Mouse (Mus musculus) intestine, postnatal 0 days (tissue): ENCODE results near the gene Gopc. TPM values are rescaled to one million over a fixed set of nuclear protein-coding genes. Genes with fewer than 3 reads are reported as not detected.

ENCODE experiments used
- ATAC-seq: fragments of 200-750 bp; cut with Nextera tagmentation; 2 replicates; pipeline ENCODE4 v1.8.0; 2017; ENCODE audit warnings: mild to moderate bottlenecking, moderate TSS enrichment, moderate library complexity
- H3K27ac ChIP-seq: fragments of 300-500 bp; sonication (generic); 2 replicates; pipeline ENCODE4 v1.5.1; 2014; ENCODE audit warnings: mild to moderate bottlenecking, low read depth, low read length, moderate library complexity
- H3K27me3 ChIP-seq: fragments of 300-500 bp; sonication (generic); replicated peaks from 2 replicates; pipeline ENCODE4 v1.6.1; 2014; ENCODE audit warnings: low read length, mixed read lengths; ENCODE audit not compliant: control insufficient read depth, insufficient read depth
- H3K36me3 ChIP-seq: fragments of 300-500 bp; sonication (generic); 2 replicates; pipeline ENCODE4 v1.6.1; 2014; ENCODE audit warnings: mild to moderate bottlenecking, moderate library complexity; ENCODE audit not compliant: control insufficient read depth, insufficient read depth
- H3K4me1 ChIP-seq: fragments of 300-500 bp; sonication (generic); replicated peaks from 2 replicates; pipeline ENCODE4 v1.6.1; 2014; ENCODE audit warnings: antibody characterized with exemption, low read length, mixed read lengths; ENCODE audit not compliant: control insufficient read depth, insufficient read depth
- H3K4me2 ChIP-seq: fragments of 300-500 bp; sonication (generic); replicated peaks from 2 replicates; pipeline ENCODE4 v1.6.1; 2014; ENCODE audit warnings: low read depth, mild to moderate bottlenecking, moderate library complexity
- H3K4me3 ChIP-seq: fragments of 300-500 bp; sonication (generic); 2 replicates; pipeline ENCODE4 v1.5.1; 2014; ENCODE audit warnings: low read depth, low read length
- H3K9ac ChIP-seq: fragments of 300-500 bp; sonication (generic); 2 replicates; pipeline ENCODE4 v1.6.1; 2014; ENCODE audit warnings: mild to moderate bottlenecking, low read depth, low read length
- H3K9me3 ChIP-seq: fragments of 300-500 bp; sonication (generic); 2 replicates; pipeline ENCODE4 v1.6.1; 2016; ENCODE audit warnings: mixed run types; ENCODE audit not compliant: control insufficient read depth
- CTCF ChIP-seq: sonication (generic); IDR thresholded peaks from 2 replicates; pipeline ENCODE4 v1.5.1; 2016; ENCODE audit warnings: low read depth, mild to moderate bottlenecking, control low read depth, antibody characterized with exemption, moderate library complexity
- WGBS: fragments of 180-500 bp; shearing (Covaris S2); extraction: QIAGEN DNeasy Blood & Tissue Kit; methylation state at CpG from one replicate; pipeline ENCODE4 v1.1.7; 2014; 5-methylcytosine and 5-hydroxymethylcytosine counted together
- polyA plus RNA-seq: library from polyadenylated mRNA; unstranded; fragments of >200 nt; fragmentation: Nextera tagmentation; extraction: Ambion mirVana; gene quantifications from 2 replicates; pipeline ENCODE4 v1.2.1, GENCODE M21; 2015

Gopc gene
- polyA plus RNA-seq, 1 experiment from 2014 or later, result 10.4 TPM

DNA sequence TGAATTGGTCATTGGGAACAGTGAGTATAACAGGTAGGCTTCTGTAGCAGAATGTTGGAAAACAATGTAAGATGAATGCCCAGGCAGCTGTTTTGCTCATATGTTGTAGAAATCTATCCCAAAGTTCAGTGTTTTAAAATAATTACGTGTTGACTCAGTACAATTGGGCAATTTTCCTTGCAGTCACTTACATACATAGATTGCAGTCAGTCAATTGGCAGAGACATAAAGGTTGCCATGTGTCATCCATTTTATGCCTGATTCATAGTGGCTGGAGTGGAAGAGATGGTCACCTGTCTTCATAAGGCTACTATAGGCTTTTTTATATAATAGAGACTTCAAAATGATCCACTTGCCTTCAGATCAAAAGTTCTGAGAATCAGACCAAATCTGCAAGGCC, 38.6 kb upstream of the Gopc start:
- H3K4me2 ChIP-seq, result no peak overlapping the region
- ATAC-seq, result no peak
- H3K27ac ChIP-seq, result no peak overlapping the region
- H3K4me3 ChIP-seq, result no peak overlapping the region
- H3K27me3 ChIP-seq, result no peaks in the 10 kb centered on the region
- no peaks in the 10 kb centered on the region; the same call in 1 of the 2 replicates for H3K36me3 ChIP-seq
- WGBS, result 60% methylated on average over 1 of the region's 1 CpGs
- no peak overlapping the region for H3K9ac ChIP-seq
- no peaks in the 10 kb centered on the region for H3K9me3 ChIP-seq
- TF ChIP-seq CTCF, result no peak
- peaks cover 11% of the 10 kb centered on the region for H3K4me1 ChIP-seq

DNA sequence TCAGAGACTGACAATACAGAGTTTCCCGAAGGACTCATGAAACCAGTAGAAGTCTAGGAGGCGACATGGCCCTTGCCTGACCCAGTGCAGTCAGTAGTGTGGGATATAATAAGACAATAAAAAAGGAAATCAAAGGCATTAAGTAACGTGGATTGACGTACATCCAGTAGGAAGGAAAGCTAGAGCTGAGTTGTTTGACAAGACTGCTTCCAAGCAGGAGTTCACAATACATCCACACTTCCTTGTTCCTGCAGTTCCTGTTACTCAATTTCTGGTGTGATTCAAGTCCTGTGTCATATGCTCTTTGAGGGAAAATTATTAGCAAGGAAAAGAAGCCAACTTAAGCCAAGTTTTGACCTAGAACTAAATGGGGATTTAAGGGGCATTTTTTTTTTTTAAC, 37.5 kb upstream of the Gopc start:
- peak overlapping the region; percentile 24; the same call in 1 of the 2 replicates for H3K9ac ChIP-seq
- H3K4me2 ChIP-seq, result peak overlapping the region; percentile 73
- peak overlapping the region; percentile 100 for H3K4me3 ChIP-seq
- peaks cover 10% of the 10 kb centered on the region for H3K4me1 ChIP-seq
- H3K9me3 ChIP-seq, result no peaks in the 10 kb centered on the region
- WGBS, result 39% methylated on average over 4 of the region's 4 CpGs
- no peaks in the 10 kb centered on the region for H3K36me3 ChIP-seq
- peak overlapping the region; percentile 96 for H3K27ac ChIP-seq
- TF ChIP-seq CTCF, result no peak
- no peak for ATAC-seq
- no peaks in the 10 kb centered on the region for H3K27me3 ChIP-seq

DNA sequence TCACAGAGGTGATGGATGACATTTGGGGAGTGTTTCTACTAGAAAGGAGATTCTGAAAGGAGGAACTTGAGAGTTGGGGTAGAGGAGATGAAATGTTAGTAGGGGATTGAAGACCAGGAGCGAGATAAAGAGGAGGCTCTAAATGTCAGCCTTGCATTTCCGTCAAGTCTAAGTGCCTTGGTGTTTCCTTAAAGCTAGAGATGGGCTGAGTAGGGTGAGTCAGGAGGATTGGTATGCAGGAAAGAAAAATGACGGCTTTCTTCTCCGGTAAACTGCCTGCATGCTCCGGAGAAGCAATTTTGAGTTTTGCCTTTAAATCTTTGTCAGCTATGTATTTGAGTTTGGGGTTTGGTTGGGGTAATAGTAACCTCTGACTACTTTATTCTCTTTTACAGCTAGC, 37.0 kb upstream of the Gopc start:
- Histone ChIP-seq H3K36me3 (no peaks in the 10 kb centered on the region), H3K27ac (peak overlapping the region; percentile 96), H3K4me2 (peak overlapping the region; percentile 73), H3K4me1 (peaks cover 9% of the 10 kb centered on the region), H3K27me3 (no peaks in the 10 kb centered on the region), H3K4me3 (peak overlapping the region; percentile 100), H3K9ac (peak overlapping the region; percentile 24; the same call in 1 of the 2 replicates), H3K9me3 (no peaks in the 10 kb centered on the region)
- no peak for TF ChIP-seq CTCF
- no peak for ATAC-seq
- 22% methylated on average over 5 of the region's 5 CpGs for WGBS

DNA sequence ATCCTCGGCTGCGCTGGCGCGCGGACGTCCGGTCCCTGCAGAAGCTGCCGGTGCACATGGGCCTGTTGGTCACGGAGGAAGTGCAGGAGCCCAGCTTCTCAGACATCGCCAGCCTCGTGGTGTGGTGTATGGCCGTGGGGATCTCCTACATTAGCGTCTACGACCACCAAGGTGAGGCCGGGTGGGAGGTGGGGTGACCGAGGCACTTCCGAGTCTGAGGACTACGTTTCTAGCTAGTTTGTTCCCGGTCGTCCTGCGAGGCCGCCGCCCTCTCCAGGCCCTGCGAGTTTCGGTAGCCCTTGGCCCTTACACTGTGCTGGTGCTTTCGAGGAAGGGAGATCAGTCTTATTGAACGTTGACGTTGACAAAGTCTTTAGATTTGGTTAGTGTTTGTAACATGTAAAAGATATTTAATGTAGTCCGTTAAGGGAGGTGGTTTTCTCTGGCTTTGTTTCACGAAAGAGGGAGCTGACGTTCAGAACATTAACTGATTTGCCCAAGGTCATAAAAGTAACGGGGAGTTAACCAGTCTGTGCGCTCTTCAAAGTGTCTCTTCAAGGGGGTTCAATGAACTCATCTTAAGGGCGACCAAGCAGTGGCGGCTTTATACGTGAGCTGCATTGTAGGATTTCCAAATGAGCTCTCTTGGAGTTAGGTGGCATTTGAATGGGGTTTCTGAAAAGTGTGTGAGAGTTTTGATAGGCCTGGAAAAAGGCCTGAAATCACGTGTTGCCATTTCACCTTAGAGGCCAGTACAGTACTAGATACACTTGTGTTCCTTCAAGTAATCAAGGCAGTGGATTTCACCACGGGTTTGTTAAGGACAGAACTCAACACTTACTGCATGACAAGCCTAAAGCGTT, 36.3 kb upstream of the Gopc start:
- Histone ChIP-seq H3K9ac (peak overlapping the region; percentile 94), H3K36me3 (no peaks in the 10 kb centered on the region), H3K4me2 (peak overlapping the region; percentile 73), H3K27ac (peak overlapping the region; percentile 96), H3K27me3 (no peaks in the 10 kb centered on the region), H3K4me3 (peak overlapping the region; percentile 100), H3K4me1 (peaks cover 6% of the 10 kb centered on the region; the same call in 1 of the 2 replicates), H3K9me3 (no peaks in the 10 kb centered on the region)
- no peak for TF ChIP-seq CTCF
- ATAC-seq, result peak; percentile 18
- 2% methylated on average over 39 of the region's 39 CpGs for WGBS

DNA sequence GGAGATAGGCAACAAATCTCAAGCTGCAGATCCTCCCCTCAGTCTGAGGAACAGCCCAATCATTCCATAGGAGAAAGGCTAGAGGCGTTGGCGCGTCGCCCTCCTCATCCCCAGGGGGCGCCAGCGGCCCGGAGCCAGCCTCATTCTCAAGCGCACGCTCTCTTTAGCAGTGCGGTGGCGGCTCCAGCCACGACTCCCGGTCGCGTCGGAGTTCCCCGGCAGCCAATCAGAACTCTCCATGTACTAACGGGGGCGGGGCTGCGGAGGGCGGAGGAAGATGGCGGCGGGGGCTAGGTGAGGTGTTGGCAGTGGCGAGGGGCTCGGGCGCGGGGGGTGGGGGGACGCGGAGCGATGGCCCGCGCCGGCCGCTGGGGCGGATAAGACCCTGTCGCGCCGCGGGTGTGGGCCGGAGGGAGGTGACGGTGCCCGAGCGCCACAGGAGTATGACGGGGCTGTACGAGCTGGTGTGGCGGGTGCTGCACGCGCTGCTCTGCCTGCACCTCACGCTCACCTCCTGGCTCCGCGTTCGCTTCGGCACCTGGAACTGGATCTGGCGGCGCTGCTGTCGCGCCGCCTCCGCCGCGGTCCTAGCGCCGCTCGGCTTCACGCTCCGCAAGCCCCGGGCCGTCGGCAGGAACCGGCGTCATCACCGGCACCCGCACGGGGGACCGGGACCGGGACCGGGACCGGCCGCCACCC, 35.5 kb upstream of the Gopc start, which contains the start of gene Nus1:
TSS of gene Nus1 (plus strand) at position 249 of the 699 bp plus-strand sequence.
- TF ChIP-seq CTCF, result peak; percentile 98
- Histone ChIP-seq H3K4me2 (peak within 1 kb of the TSS; percentile 73), H3K4me3 (peak within 1 kb of the TSS; percentile 100), H3K9me3 (no peaks in the 10 kb centered on the region), H3K27me3 (no peaks in the 10 kb centered on the region), H3K9ac (peak within 1 kb of the TSS; percentile 94), H3K36me3 (no peaks in the 10 kb centered on the region), H3K27ac (peak within 1 kb of the TSS; percentile 96), H3K4me1 (peaks cover 6% of the 10 kb centered on the region; the same call in 1 of the 2 replicates)
- WGBS, result under 1% methylated on average over 56 of the region's 79 CpGs
- ATAC-seq, result peak; percentile 95

DNA sequence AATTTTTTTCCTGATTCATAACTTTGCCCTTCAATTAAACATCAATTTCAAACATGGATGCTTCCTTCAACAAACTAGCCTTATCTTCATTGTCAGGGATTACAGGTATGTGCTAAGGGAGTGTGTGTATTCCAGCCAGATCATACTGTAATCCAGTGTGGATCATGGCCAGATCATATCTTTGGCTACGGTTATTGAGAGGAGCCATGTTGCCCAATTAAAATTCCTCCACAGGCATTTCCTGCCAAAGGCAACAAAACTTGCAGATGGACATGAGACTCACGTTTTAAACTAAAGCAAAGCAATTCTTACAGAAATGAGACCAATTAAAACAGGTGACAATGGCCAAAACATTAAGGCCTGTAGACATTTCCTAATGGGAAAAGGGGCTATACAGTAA, 34.5 kb upstream of the Gopc start:
- no peak overlapping the region for H3K27ac ChIP-seq

More for the DNA sequence above, 34.5 kb upstream of the Gopc start:
- Histone ChIP-seq H3K9ac (peak overlapping the region; percentile 48; the same call in 1 of the 2 replicates), H3K36me3 (no peaks in the 10 kb centered on the region), H3K9me3 (no peaks in the 10 kb centered on the region), H3K4me2 (peak overlapping the region; percentile 73), H3K4me1 (peaks cover 6% of the 10 kb centered on the region; the same call in 1 of the 2 replicates), H3K4me3 (peak overlapping the region; percentile 100), H3K27me3 (no peaks in the 10 kb centered on the region)
- WGBS, result 29% methylated on average over 2 of the region's 2 CpGs
- no peak for ATAC-seq
- TF ChIP-seq CTCF, result no peak
